Mouse (Mus musculus) bone marrow macrophage, adult 2 months (primary cell): Measurements from ENCODE around the gene Brwd3.

Source experiments
- CTCF ChIP-seq: IDR thresholded peaks from 2 replicates; pipeline ENCODE4 v1.5.1; 2012; ENCODE audit warnings: low read depth, mild to moderate bottlenecking, low read length, moderate library complexity
- POLR2A ChIP-seq: IDR thresholded peaks from 2 replicates; pipeline ENCODE4 v1.6.1; 2012; ENCODE audit warnings: mild to moderate bottlenecking, low read depth, low read length, borderline replicate concordance

DNA sequence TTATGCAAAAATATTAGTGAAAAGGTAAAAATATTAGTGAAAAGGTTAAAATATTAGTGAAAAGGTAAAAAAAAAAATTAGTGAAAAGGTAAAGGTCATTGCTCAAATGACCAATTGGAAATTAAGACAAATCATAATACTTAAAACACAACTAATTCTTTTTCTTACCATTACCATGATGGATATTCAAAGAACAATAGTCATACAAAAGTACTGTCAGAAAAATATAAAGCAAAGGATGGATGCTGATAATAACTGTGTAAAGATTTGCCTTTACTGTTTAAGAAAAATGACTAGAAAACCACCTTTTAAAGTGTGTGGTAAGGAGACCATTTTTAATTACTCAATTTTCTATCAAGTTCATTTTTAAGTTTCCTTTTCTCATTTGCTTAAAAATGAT lies 2.9 kb downstream of the Brwd3 start:
- TF ChIP-seq POLR2A (no peak), CTCF (no peak)
